Mouse (Mus musculus) adrenal gland, adult 18-20 months (tissue): ENCODE results near the gene Tmtc4. TPM values are rescaled to one million over a fixed set of nuclear protein-coding genes. Genes with fewer than 3 reads are reported as not detected.

Source experiments
- DNase-seq, 2 experiments: peaks; one replicate each; pipeline ENCODE4 v3.0.0; 2021 to 2022; ENCODE audit warnings: low spot score in 2 of 2
- long read RNA-seq, 2 experiments: library from polyadenylated mRNA; stranded (forward); transcript quantifications; one replicate each; pipeline ENCODE4 v2.0.0; 2021
- total RNA-seq, 2 experiments: library from RNA; stranded (reverse); gene quantifications; 1 replicate in 1 of 2; 2 replicates in 1 of 2; pipeline ENCODE4 v1.2.3; 2021

Tmtc4 gene
- total RNA-seq, result 10 to 100 TPM; 16.2 to 17.4 TPM
- long read RNA-seq, experiment 1, transcript Tmtc4-201 (18 exons, 3,416 nt), result major isoform, 15 of 21 reads
- long read RNA-seq, experiment 1, partial matches to known transcripts, result 0 of 21 reads
- long read RNA-seq, experiment 1, other reads (novel, unspliced or antisense), result 4 of 21 reads
- long read RNA-seq, experiment 2, transcript Tmtc4-201 (18 exons, 3,416 nt), result major isoform, 16 of 29 reads
- long read RNA-seq, experiment 2, partial matches to known transcripts, result 4 of 29 reads
- long read RNA-seq, experiment 2, other reads (novel, unspliced or antisense), result 8 of 29 reads

GRCm38 (mm10) chr14:122983226-122984215 lies at the start of gene Tmtc4:
Gene Tmtc4, minus strand, starts transcription at chr14:122984035.
- DNase-seq, result peak; percentile 89 to 90

GRCm38 (mm10) chr14:123032435-123032834 lies 48.6 kb upstream of the Tmtc4 start:
- DNase-seq, result no peak

GRCm38 (mm10) chr14:123027876-123028275 lies 44.0 kb upstream of the Tmtc4 start:
- DNase-seq, result no peak

- no peak for DNase-seq
Observed at GRCm38 (mm10) chr14:123022981-123023380, 39.1 kb upstream of the Tmtc4 start.

- DNase-seq, result no peak
Observed at GRCm38 (mm10) chr14:123016310-123016709, 32.5 kb upstream of the Tmtc4 start.

- DNase-seq, result no peak
Observed at GRCm38 (mm10) chr14:123015687-123016086, 31.9 kb upstream of the Tmtc4 start.

- no peak for DNase-seq
Observed at GRCm38 (mm10) chr14:123009108-123010018, 25.5 kb upstream of the Tmtc4 start.

GRCm38 (mm10) chr14:123008672-123009071 lies 24.8 kb upstream of the Tmtc4 start:
- DNase-seq, result no peak

GRCm38 (mm10) chr14:123003715-123004114 lies 19.9 kb upstream of the Tmtc4 start:
- DNase-seq, result no peak

GRCm38 (mm10) chr14:123001391-123001790 lies 17.6 kb upstream of the Tmtc4 start:
- DNase-seq, result no peak

GRCm38 (mm10) chr14:122997465-122997864 lies 13.6 kb upstream of the Tmtc4 start:
- no peak for DNase-seq

GRCm38 (mm10) chr14:122993935-122994334 lies 10.1 kb upstream of the Tmtc4 start:
- no peak for DNase-seq

- DNase-seq, result no peak
Observed at GRCm38 (mm10) chr14:122992937-122993336, 9.1 kb upstream of the Tmtc4 start.

GRCm38 (mm10) chr14:122990521-122991052 lies 6.8 kb upstream of the Tmtc4 start:
- no peak for DNase-seq

GRCm38 (mm10) chr14:122986404-122986803 lies 2.6 kb upstream of the Tmtc4 start:
- no peak for DNase-seq

- peak; percentile 62 to 72 for DNase-seq
Observed at GRCm38 (mm10) chr14:122982571-122983225, 1.1 kb downstream of the Tmtc4 start.

GRCm38 (mm10) chr14:122981831-122982485 lies 1.9 kb downstream of the Tmtc4 start:
- no peak for DNase-seq

- DNase-seq, result no peak
Observed at GRCm38 (mm10) chr14:122978871-122979270, 5.0 kb downstream of the Tmtc4 start.

GRCm38 (mm10) chr14:122977797-122978140 lies 6.1 kb downstream of the Tmtc4 start:
- no peak for DNase-seq
